Mouse (Mus musculus) lung, postnatal 0 days (tissue): ENCODE measurements around the gene Gm17026. TPM values are rescaled to one million over a fixed set of nuclear protein-coding genes. Genes with fewer than 3 reads are reported as not detected.
"Not testable (repeated sequence)": the region's sequence is repeated elsewhere in the genome, so short reads cannot be mapped to it uniquely, and the experiment has no call there.

Experiments
- ATAC-seq: fragments of 200-750 bp; cut with Nextera tagmentation; 2 replicates; pipeline ENCODE4 v1.8.0; 2017; ENCODE audit warnings: moderate library complexity
- DNase-seq: peaks from one replicate; pipeline ENCODE4 v3.0.0-alpha.2; 2016; ENCODE audit warnings: low spot score
- H3K27ac ChIP-seq: fragments of 300-500 bp; sonication (generic); 2 replicates; pipeline ENCODE4 v1.5.1; 2014; ENCODE audit warnings: antibody characterized with exemption, mild to moderate bottlenecking, low read length, mixed read lengths
- H3K27me3 ChIP-seq: fragments of 300-500 bp; sonication (generic); replicated peaks from 2 replicates; pipeline ENCODE4 v1.6.1; 2014; ENCODE audit warnings: low read length, mixed read lengths; ENCODE audit not compliant: insufficient read depth
- H3K36me3 ChIP-seq: fragments of 300-500 bp; sonication (generic); 2 replicates; pipeline ENCODE4 v1.6.1; 2014; ENCODE audit warnings: low read length, mixed read lengths; ENCODE audit not compliant: insufficient read depth
- H3K4me1 ChIP-seq: fragments of 300-500 bp; sonication (generic); 2 replicates; pipeline ENCODE4 v1.6.1; 2014; ENCODE audit warnings: antibody characterized with exemption, low read depth, low read length, mixed read lengths; ENCODE audit not compliant: insufficient read depth
- H3K4me2 ChIP-seq: fragments of 300-500 bp; sonication (generic); replicated peaks from 2 replicates; pipeline ENCODE4 v1.6.1; 2014; ENCODE audit warnings: low read depth, mild to moderate bottlenecking, low read length, moderate library complexity, mixed read lengths
- H3K4me3 ChIP-seq: fragments of 300-500 bp; sonication (generic); 2 replicates; pipeline ENCODE4 v1.5.1; 2014; ENCODE audit warnings: low read depth, low read length
- H3K9ac ChIP-seq: fragments of 300-500 bp; sonication (generic); replicated peaks from 2 replicates; pipeline ENCODE4 v1.6.1; 2014; ENCODE audit warnings: low read depth, mild to moderate bottlenecking
- H3K9me3 ChIP-seq: fragments of 300-500 bp; sonication (generic); 2 replicates; pipeline ENCODE4 v1.6.1; 2016; ENCODE audit warnings: low read length, mixed read lengths
- WGBS: fragments of 180-500 bp; shearing (Covaris S2); extraction: QIAGEN DNeasy Blood & Tissue Kit; methylation state at CpG from one replicate; pipeline ENCODE4 v1.1.7; 2014; 5-methylcytosine and 5-hydroxymethylcytosine counted together
- microRNA-seq: library from miRNA; unstranded; fragments of <30 nt; microRNA quantifications from one replicate; pipeline ENCODE4, GENCODE M21; 2016
- polyA plus RNA-seq: library from polyadenylated mRNA; unstranded; fragments of >200 nt; fragmentation: Nextera tagmentation; extraction: Ambion mirVana; gene quantifications from 2 replicates; pipeline ENCODE4 v1.2.1, GENCODE M21; 2015

Gm17026 gene
- not detected in 2 replicates for polyA plus RNA-seq

DNA sequence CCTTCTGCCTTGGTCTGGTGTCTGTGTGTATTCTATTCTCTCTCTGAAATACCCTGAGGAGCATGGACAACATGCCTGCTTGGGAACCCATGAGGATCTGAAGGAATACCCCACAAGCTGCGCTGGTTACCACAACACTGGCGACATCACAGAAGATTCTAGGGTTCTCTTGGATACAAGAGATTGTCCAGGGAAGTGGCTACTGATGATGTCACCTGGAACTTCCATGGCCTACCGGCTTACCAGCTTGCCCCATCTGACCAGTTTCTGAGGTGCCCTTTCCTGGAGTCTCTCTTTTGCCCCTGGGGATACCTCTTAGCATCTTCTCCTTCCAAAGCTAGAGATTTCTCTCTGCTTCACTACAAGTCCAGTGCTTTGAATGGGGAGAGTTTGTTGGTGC lies at the start of gene Gm17026:
Gene Gm17026 (minus strand): TSS at position 101 of the 400 bp plus-strand sequence.
- H3K4me2 ChIP-seq, DNase-seq, H3K4me1 ChIP-seq, H3K4me3 ChIP-seq, H3K36me3 ChIP-seq, H3K9ac ChIP-seq, H3K9me3 ChIP-seq, ATAC-seq, H3K27me3 ChIP-seq, H3K27ac ChIP-seq: not testable (repeated sequence)
- WGBS = no CpG with 5 or more reads among the region's 3 CpGs

DNA sequence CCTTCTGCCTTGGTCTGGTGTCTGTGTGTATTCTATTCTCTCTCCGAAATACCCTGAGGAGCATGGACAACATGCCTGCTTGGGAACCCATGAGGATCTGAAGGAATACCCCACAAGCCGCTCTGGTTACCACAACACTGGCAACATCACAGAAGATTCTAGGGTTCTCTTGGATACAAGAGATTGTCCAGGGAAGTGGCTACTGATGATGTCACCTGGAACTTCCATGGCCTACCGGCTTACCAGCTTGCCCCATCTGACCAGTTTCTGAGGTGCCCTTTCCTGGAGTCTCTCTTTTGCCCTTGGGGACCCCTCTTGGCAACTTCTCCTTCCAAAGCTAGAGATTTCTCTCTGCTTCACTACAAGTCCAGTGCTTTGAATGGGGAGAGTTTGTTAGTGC lies 37.4 kb upstream of the Gm17026 start, which contains the start of gene Gm9611:
Gene Gm9611 (minus strand): TSS at position 101 of the 400 bp plus-strand sequence.
- not testable (repeated sequence) for H3K4me1 ChIP-seq, DNase-seq, H3K4me2 ChIP-seq, H3K27ac ChIP-seq, H3K36me3 ChIP-seq, H3K4me3 ChIP-seq, H3K9ac ChIP-seq, H3K27me3 ChIP-seq, H3K9me3 ChIP-seq, ATAC-seq
- WGBS = no CpG with 5 or more reads among the region's 3 CpGs

DNA sequence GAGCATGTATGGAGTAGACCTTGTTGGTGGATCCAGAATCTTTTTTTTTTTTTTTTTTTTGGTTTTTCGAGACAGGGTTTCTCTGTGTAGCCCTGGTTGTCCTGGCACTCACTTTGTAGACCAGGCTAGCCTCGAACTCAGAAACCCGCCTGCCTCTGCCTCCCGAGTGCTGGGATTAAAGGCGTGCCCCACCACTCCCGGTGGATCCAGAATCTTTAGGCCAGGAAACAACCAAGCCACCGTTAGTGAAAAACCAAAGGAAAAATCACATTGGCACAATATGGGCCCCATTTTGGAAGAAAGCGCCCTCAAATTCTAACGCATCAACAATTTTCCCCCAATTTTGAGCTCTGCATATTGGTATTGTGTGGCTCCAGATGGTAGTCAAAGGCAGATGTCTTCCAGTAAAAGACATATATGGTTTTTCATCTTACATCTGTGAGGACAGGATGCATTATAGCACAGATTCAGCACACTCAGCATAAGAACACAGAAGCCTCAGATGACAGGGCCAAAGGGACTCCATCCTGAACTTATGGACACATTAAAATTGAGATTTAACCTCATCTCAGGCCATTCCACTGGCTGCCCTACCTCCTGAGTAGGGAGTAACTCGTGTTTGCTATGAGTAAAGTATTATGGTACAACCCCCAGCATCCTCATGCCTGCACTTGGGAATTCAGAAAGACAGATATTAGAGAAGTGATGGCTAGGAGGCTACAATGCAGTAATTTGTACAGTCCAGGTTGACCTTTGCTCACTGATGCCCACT lies 42.9 kb downstream of the Gm17026 start:
- not testable (repeated sequence) for DNase-seq, H3K27ac ChIP-seq, H3K27me3 ChIP-seq

More for the DNA sequence above, 42.9 kb downstream of the Gm17026 start:
- H3K9ac ChIP-seq, H3K4me3 ChIP-seq, H3K4me1 ChIP-seq, H3K4me2 ChIP-seq, H3K9me3 ChIP-seq, H3K36me3 ChIP-seq, ATAC-seq: not testable (repeated sequence)
- 73% methylated on average over 8 of the region's 10 CpGs for WGBS

Small RNAs within 50 kb of the gene (microRNA-seq; reads per million reads assigned to microRNA genes)
- gene Gm25208 (not detected), gene Gm25892 (not detected)

Other genes with a start within 250 kb of the Gm17026 start
- not detected in 2 replicates for gene Gm7951, start 142.7 kb downstream of the Gm17026 start, polyA plus RNA-seq
- gene Gm17027, start 97.4 kb downstream of the Gm17026 start, polyA plus RNA-seq = not detected in 2 replicates
- not detected in 2 replicates for gene Gm3573, start 69.3 kb downstream of the Gm17026 start, polyA plus RNA-seq
- not detected in 2 replicates for gene Gm9611, start 37.3 kb upstream of the Gm17026 start, polyA plus RNA-seq
- not detected in 2 replicates for gene Gm7995, start 50.2 kb upstream of the Gm17026 start, polyA plus RNA-seq
- gene Gm8005, start 179.6 kb upstream of the Gm17026 start, polyA plus RNA-seq = not detected in 2 replicates
- gene Gm8011, start 203.8 kb upstream of the Gm17026 start, polyA plus RNA-seq = not detected in 2 replicates
- not detected in 2 replicates for gene Gm8020, start 242.3 kb upstream of the Gm17026 start, polyA plus RNA-seq